ENCODE assay signal across 30 mouse cellular contexts in the genomic region with DNA sequence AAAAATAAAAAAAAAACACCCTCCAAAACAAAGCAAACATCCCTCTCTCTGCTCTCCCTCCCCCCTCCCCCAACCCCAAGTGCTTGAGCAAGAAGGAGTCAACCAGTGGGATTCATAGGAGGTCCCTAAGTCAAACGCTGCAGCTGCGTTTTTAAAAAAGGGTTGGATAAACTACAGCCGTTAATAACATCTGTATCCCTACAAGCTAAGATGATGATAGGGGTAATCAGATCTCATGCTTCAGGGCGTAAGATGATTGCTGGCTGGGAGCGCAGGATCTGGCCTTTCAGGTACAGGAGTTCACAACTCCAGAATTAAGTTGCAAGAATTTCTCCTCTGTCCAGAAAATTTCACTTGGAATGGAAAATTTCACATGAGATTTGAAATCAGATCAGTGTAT. TPM values are rescaled to one million over a fixed set of nuclear protein-coding genes. Genes with fewer than 3 reads are reported as not detected.
"Had no signal": no experiment of that assay in that cellular context is flagged by ENCODE, and none has a peak within 500 bp of the region (broad histone marks: within the 10 kb centered on the region; RNA-seq: fewer than 3 reads in every experiment).

No protein-coding gene starts in this region.

- ATAC-seq: hindbrain, embryonic 16.5 days; inflammation-experienced regulatory T-cells, adult 6 months; intestine, embryonic 15.5 days; intestine, postnatal 0 days had no signal

- H3K27ac ChIP-seq: gastrocnemius, adult 2 months; heart, embryonic 10.5 days; hindbrain, embryonic 10.5 days; hindbrain, embryonic 12.5 days; hindbrain, embryonic 14.5 days; intestine, embryonic 15.5 days; layer of hippocampus, adult 2 months; left cerebral cortex, adult 2 months; limb, embryonic 10.5 days; limb, embryonic 12.5 days had no signal

- DNase-seq: gastrocnemius, adult 2 months; gastrocnemius, postnatal 10 days; gastrocnemius, postnatal 25 days; heart, adult 18-20 months; heart, postnatal 10 days; heart, postnatal 4 days; kidney, adult 18-20 months; kidney, adult 8-10 months; kidney, postnatal 10 days; kidney, postnatal 25 days; kidney, postnatal 4 days; liver had no signal

- H3K4me2 ChIP-seq: heart, embryonic 12.5 days; hindbrain, embryonic 12.5 days; hindbrain, embryonic 14.5 days; intestine, embryonic 15.5 days; limb, embryonic 12.5 days; liver, embryonic 11.5 days had no signal

- H3K9me3 ChIP-seq: heart, embryonic 10.5 days; intestine, embryonic 15.5 days had no signal

- H3K36me3 ChIP-seq: heart, embryonic 10.5 days; heart, embryonic 12.5 days; hindbrain, embryonic 10.5 days; hindbrain, embryonic 12.5 days; intestine, embryonic 15.5 days; limb, embryonic 10.5 days; limb, embryonic 12.5 days had no signal

- H3K9ac ChIP-seq: heart, embryonic 12.5 days; hindbrain, embryonic 12.5 days; hindbrain, embryonic 14.5 days; intestine, embryonic 15.5 days; limb, embryonic 12.5 days had no signal

- H3K4me3 ChIP-seq: gastrocnemius, adult 2 months; heart, embryonic 10.5 days; heart, embryonic 12.5 days; hindbrain, embryonic 10.5 days; hindbrain, embryonic 12.5 days; intestine, embryonic 15.5 days; layer of hippocampus, adult 2 months; left cerebral cortex, adult 2 months; limb, embryonic 10.5 days; limb, embryonic 12.5 days had no signal

RNA-seq across cellular contexts. Expression of gene Nr2e1, which starts 6.1 kb away (rescaled TPM):
- polyA plus RNA-seq: heart, embryonic 10.5 days; heart, embryonic 14.5 days; heart, embryonic 16.5 days; hindbrain, embryonic 14.5 days; inflammation-experienced regulatory T-cells, adult 6 months; intestine, embryonic 15.5 days; intestine, postnatal 0 days; kidney, embryonic 14.5 days; kidney, embryonic 16.5 days; limb, embryonic 10.5 days; limb, embryonic 12.5 days; liver, embryonic 11.5 days had no signal
